Mouse (Mus musculus) common myeloid progenitor, adult 5-6 weeks (primary cell): ENCODE measurements around the gene Wwp2. TPM values are rescaled to one million over a fixed set of nuclear protein-coding genes. Genes with fewer than 3 reads are reported as not detected.

Experiments
- ATAC-seq: replicated peaks from 2 replicates; pipeline ENCODE4 v1.8.0; 2016; ENCODE audit warnings: low read depth, mild to moderate bottlenecking, moderate TSS enrichment, inconsistent platforms; ENCODE audit not compliant: poor library complexity, severe bottlenecking
- total RNA-seq: library from RNA; stranded (forward); fragments of 200-1000, 187-1606 nt; gene quantifications from 2 replicates; pipeline ENCODE4 v1.2.3, GENCODE M21; 2017

Gene Wwp2
- total RNA-seq, 1 experiment from 2014 or later: 47.0 TPM

DNA sequence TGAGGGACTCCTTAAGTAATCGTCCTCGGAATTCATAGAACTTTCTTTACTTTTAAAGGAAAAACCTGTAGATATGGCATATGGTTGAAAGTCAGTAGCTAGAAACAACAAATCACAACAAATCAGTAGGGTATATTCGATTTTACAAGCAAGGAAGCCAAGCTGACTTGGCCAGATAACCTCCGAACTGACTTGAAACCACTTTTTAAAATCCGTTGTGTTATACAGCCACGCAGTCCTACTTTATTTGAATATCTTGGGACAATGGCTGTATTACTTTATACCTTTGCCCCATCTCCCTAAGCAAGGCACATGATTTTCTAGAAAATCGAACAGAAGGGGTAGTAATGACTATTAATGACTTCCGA is 11.0 kb upstream of the Wwp2 start:
- no peak for ATAC-seq

DNA sequence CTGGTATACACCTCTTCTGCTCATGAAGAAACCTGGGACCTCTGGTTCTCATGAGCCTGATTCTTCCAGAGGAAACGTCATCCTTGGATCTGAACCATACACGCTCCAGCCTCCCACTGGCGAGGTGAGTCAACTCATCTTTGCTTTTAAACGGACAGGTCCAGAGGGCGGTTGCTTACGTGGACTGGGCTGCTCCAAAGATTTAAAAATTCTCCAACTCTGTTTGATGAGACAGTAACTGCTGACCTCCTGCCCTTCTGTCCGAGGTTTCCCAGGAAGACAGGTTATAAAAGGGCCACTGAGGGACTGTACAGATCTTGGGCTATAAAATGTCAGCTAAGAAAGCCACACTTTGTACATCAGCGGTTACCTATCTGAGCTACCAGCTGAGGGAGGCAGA is 5.3 kb upstream of the Wwp2 start:
- ATAC-seq: no peak

- ATAC-seq: peak; percentile 27; the same call in 1 of the 2 replicates
Observed at GRCm38 (mm10) chr8:107435421-107435961, 674 bp upstream of the Wwp2 start.

- peak; percentile 71 for ATAC-seq
Observed at GRCm38 (mm10) chr8:107436841-107437421, 766 bp downstream of the Wwp2 start.

- no peak for ATAC-seq
Observed at GRCm38 (mm10) chr8:107437711-107438110, 1.5 kb downstream of the Wwp2 start.

GRCm38 (mm10) chr8:107439880-107440625 is 3.9 kb downstream of the Wwp2 start:
- no peak for ATAC-seq

GRCm38 (mm10) chr8:107444626-107445025 is 8.5 kb downstream of the Wwp2 start:
- no peak for ATAC-seq

- no peak for ATAC-seq
Observed at GRCm38 (mm10) chr8:107447713-107448112, 11.5 kb downstream of the Wwp2 start.

DNA sequence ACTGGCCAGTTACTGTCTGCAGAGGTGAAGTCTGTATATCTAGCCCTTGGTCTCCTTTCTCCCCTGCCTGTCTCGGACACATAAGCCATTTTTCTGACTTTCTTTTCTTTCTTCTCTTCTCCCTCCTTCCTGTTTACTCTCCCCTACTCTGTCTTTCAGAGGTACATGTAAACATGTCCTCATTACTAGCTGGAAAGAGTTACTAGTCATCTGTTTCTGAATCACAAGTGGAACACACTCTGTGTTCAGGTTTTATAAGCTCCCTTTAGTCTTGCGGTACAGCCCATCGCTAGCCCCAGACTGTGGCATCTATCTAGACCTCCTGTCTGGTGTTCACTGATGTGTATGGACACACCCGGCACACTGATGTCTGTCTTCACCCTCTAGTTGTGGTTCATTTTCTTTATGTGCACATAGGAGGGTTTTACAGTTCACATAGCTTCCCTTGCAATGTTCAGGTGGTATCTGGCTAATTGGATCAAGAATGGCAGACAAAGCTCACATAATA is 12.3 kb downstream of the Wwp2 start:
- 0 out of 2 replicates have a peak, but pooled peaks have one; percentile 18 for ATAC-seq

- no peak for ATAC-seq
Observed at GRCm38 (mm10) chr8:107449130-107449529, 13.0 kb downstream of the Wwp2 start.

DNA sequence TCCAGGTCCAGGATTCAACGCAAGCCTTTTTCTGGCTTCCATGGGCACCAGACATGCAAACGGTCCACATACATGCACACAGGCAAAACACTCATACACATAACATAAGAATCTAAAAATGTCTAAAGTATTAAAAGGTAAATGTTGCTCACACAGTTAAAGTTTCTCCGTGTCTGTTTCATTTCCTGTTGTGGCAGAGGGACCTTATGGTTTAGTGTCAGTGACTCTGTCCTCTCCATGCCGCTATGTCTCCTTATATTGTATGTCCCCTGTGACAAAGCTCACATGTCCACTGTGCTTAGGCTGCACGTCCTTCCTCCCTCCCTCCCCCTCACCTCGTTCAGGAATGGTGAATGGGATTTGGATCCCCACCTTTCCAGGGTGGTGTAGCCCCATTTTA is 13.5 kb downstream of the Wwp2 start:
- no peak for ATAC-seq

- no peak for ATAC-seq
Observed at GRCm38 (mm10) chr8:107451414-107452066, 15.4 kb downstream of the Wwp2 start.

DNA sequence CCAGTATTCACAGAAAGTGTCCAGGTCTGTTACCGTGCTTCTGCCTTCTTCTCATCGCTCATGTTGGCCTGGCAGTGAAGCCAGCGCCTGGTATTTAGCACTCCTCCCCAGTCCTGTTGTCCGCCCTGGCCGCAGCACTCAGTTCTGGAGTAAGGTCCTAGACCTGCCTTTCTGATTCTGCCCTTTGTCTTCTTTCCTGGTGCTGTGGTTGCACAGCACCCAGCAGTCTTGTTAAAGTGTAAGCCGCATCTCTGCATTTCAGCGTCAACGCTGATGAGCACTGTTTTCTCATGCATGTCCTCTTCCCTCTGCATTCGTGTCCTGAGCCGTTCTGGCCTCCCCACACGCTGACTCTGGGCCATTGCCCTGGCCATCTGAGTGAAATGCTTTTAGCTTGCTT is 17.2 kb downstream of the Wwp2 start:
- no peak for ATAC-seq

DNA sequence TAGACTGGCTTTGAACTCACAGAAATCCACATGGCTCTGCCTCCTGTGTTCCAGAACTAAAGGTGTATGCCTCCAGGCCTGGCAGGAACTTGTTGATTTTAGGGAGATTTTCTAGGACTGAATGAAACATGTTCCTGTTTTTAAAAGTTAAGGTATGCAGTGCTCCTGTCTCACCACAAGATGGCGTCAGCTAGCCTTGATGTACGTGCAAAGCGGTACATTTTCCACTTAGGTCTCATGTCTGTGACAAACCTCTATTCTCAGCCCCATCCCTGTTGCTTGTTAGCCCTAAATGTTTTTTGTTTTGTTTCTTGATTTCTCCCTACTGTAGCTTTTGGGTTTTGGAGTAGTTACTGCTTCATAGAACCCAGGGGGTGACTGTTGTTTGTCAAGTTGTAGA is 19.1 kb downstream of the Wwp2 start:
- ATAC-seq: peak; percentile 98

DNA sequence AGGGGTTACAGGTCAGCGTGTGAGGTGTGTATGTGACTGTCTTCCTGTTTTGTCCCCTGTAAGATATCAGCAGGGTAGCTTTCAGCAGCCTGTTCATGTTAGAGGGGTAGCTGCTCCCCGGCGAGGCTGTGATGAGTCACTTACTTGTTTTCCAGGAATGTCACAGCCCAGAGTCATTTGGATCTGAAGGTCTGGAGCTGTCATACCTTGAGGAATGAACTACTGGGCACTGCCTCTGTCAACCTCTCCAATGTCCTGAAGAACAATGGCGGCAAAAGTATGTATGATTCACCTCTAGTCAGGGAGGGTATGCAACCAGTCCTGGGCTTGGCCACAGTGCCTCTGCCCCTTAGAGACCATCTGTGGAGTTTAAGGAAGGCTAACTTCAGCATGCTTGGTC is 21.6 kb downstream of the Wwp2 start:
- ATAC-seq: no peak

DNA sequence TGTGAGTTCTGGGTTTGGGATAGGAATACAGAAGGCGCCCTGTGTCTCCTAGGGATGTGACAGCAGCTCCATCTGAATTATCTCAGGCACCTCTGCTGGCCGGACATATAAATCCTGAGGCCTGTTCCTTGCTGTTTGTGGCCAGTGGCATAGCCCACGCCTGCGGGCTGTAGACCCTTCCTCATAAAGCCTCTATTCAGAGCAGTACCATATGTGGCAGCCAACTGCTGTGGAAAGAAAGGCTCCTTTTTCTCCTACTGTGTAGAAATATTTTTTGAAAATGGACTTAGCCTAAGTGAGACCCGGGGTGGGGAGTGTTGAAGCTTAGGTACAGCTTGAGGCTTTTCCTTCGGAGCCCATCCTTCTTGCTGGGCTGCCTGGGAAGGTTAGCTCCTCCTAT is 22.1 kb downstream of the Wwp2 start:
- no peak for ATAC-seq

DNA sequence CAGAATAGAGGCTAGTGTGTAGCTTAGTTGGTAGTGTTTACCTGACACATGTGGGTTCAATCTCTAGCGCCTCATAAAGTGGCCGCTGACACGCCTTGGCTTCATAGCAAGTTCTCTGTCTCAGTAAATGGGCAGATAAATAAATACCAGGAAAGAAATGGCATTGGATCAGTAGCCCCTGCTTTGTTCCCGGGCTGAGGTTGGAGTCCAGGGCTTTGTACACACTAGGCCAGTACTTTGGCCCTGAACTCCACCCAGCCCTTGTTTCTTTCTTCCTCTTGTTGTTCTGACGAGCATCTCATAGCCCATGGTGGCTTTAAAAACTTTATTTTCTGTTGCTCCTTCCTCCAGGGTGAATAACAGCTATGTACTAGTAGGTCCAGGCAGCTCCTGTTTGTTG is 26.3 kb downstream of the Wwp2 start:
- ATAC-seq: no peak

DNA sequence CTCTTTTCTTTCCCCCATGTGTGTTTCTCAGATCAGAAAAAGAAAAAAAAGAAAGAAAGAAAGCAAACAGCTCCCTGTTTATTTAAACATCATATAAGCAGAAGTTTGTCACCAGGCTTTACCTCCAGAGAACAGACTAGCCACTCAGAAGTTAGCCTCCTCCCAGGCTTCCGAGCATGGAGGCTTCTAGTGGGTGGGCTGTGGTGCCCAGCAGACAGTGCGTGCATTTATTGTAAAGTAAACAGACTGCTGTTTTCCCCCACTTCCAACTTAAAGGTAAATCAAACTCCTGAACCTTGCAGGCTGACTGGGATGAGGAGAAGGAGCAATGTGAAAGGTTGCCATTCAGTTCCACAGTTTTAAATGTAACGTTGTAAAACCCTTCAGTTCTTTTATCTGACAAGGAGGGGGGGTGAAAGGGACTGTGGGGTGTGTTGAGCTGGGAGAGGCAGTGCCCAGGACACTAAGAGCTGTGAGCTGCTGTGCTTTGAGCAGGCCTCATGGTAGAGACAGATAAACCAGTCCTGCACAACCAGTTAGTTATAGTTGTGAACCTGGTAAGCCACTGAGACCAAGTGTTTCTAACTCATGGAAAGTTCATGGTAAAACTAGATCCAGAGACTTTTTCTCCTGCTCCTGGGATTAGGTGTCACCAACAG is 29.3 kb downstream of the Wwp2 start:
- peak; percentile 31; the same call in 1 of the 2 replicates for ATAC-seq

- peak; percentile 59; the same call in 1 of the 2 replicates for ATAC-seq
Observed at GRCm38 (mm10) chr8:107466642-107467041, 30.5 kb downstream of the Wwp2 start.

DNA sequence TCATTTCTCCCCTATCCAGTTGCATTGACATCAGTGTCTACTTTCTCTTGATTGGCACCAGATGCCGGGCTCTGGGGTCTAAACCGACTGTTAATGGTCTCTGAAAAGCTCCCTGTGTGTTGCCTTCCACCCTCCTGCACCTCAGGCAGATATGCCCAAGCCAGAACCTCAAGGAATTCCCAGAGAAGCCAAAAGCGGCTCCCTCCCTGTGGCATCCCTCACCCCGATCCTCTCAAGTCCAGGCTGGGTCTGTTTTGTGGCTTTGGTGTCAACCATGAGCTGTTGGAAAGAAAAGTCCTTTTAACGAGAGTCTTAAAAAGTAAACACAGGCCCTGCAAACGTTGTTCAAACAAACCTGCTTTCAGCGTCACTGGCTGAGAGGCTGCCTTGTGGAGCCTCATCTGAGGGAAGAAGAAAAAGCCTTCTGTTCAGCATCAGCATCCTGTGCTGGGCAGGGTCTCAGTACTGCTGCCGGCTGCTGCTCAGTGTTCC is 32.7 kb downstream of the Wwp2 start:
- ATAC-seq: no peak
